Mouse (Mus musculus) liver (tissue): ENCODE data around the gene Dapk1.

Experiments used
- DNase-seq: peaks from one replicate; pipeline ENCODE4 v3.0.0-alpha.2; 2020; ENCODE audit warnings: mixed read lengths

Dapk1 gene

GRCm38 (mm10) chr13:60696323-60696722, 94.6 kb downstream of the Dapk1 start:
- DNase-seq, result no peak

GRCm38 (mm10) chr13:60696741-60697140, 95.0 kb downstream of the Dapk1 start:
- DNase-seq, result no peak

GRCm38 (mm10) chr13:60698021-60698420, 96.3 kb downstream of the Dapk1 start:
- no peak for DNase-seq

GRCm38 (mm10) chr13:60701671-60702171, 100.0 kb downstream of the Dapk1 start:
- no peak for DNase-seq

- no peak for DNase-seq
These were observed 106.1 kb downstream of the Dapk1 start for GRCm38 (mm10) chr13:60707541-60708468.

- no peak for DNase-seq
These were observed 107.4 kb downstream of the Dapk1 start for GRCm38 (mm10) chr13:60709136-60709535.

- no peak for DNase-seq
These were observed 109.2 kb downstream of the Dapk1 start for GRCm38 (mm10) chr13:60710963-60711362.

- DNase-seq, result no peak
These were observed 111.8 kb downstream of the Dapk1 start for GRCm38 (mm10) chr13:60713537-60713936.

GRCm38 (mm10) chr13:60716107-60716506, 114.4 kb downstream of the Dapk1 start:
- no peak for DNase-seq

- DNase-seq, result no peak
These were observed 115.7 kb downstream of the Dapk1 start for GRCm38 (mm10) chr13:60717421-60717820.

GRCm38 (mm10) chr13:60719581-60719980, 117.8 kb downstream of the Dapk1 start:
- no peak for DNase-seq

- no peak for DNase-seq
These were observed 121.0 kb downstream of the Dapk1 start for GRCm38 (mm10) chr13:60722763-60723162.

GRCm38 (mm10) chr13:60728276-60729054, 126.7 kb downstream of the Dapk1 start:
- DNase-seq, result no peak

- no peak for DNase-seq
These were observed 127.3 kb downstream of the Dapk1 start for GRCm38 (mm10) chr13:60729055-60729402.

- no peak for DNase-seq
These were observed 128.8 kb downstream of the Dapk1 start for GRCm38 (mm10) chr13:60730587-60730986.

GRCm38 (mm10) chr13:60731001-60731400, 129.3 kb downstream of the Dapk1 start:
- no peak for DNase-seq

GRCm38 (mm10) chr13:60735306-60735705, 133.6 kb downstream of the Dapk1 start:
- no peak for DNase-seq

- peak; percentile 57 for DNase-seq
These were observed 134.8 kb downstream of the Dapk1 start for GRCm38 (mm10) chr13:60736421-60737105.

GRCm38 (mm10) chr13:60737632-60738324, 136.0 kb downstream of the Dapk1 start:
- DNase-seq, result peak; percentile 91

- peak; percentile 82 for DNase-seq
These were observed 136.7 kb downstream of the Dapk1 start for GRCm38 (mm10) chr13:60738429-60738828.

GRCm38 (mm10) chr13:60740248-60740647, 138.5 kb downstream of the Dapk1 start:
- DNase-seq, result peak; percentile 46

- no peak for DNase-seq
These were observed 140.9 kb downstream of the Dapk1 start for GRCm38 (mm10) chr13:60742611-60743010.
